Mouse (Mus musculus): Measurements from ENCODE around the gene Ccdc51. TPM values are rescaled to one million over a fixed set of nuclear protein-coding genes. Genes with fewer than 3 reads are reported as not detected.

Gene Ccdc51
- polyA plus RNA-seq, 1 experiment: 5.1 TPM

DNA sequence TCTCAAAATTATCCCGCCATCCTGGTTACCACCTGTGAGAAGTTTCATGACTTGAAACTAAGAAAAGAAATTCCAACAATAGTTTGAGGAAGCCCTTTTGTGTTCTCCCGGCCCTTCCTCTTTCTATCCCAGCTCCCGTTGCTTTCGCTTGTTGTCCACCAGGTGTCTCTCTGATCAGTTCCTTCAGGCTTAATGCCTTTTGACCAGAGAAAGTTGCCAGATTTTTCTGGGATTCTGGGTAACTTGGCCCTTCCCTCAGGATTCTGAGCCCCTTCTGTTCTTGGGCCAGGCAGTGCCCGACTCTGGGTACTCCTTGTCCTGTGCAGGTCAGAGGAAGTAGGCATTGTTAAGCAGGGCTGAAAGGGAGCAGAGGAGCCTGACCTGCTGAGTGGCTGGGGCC is 5.7 kb downstream of the Ccdc51 start:
- Histone ChIP-seq H3K36me3 (ENCODE audit: control insufficient read depth, insufficient read depth, low read length) (peaks cover 12% of the 10 kb centered on the region), H3K27ac (ENCODE audit: insufficient read depth, low read length) (no peak overlapping the region), H3K4me1 (ENCODE audit: control insufficient read depth, insufficient read depth, insufficient read length) (peaks cover 3% of the 10 kb centered on the region; the same call in 1 of the 2 replicates), H3K27me3 (ENCODE audit: control insufficient read depth, insufficient read depth, low read length) (no peaks in the 10 kb centered on the region), H3K4me3 (ENCODE audit: extremely low read depth, insufficient read depth, insufficient read length) (no peak overlapping the region)
- DNase-seq (ENCODE audit: low read depth in 1 of 2, low spot score in 2 of 2): no peak
- 47% methylated on average over 5 of the region's 5 CpGs for WGBS
- TF ChIP-seq POLR2A (IDR thresholded peaks at IDR 0.05; ENCODE audit: low read depth, low read length): no peak
- TF ChIP-seq CTCF (IDR thresholded peaks at IDR 0.05; ENCODE audit: extremely low read depth, insufficient read depth, insufficient read length, insufficient replicate concordance): no peak

DNA sequence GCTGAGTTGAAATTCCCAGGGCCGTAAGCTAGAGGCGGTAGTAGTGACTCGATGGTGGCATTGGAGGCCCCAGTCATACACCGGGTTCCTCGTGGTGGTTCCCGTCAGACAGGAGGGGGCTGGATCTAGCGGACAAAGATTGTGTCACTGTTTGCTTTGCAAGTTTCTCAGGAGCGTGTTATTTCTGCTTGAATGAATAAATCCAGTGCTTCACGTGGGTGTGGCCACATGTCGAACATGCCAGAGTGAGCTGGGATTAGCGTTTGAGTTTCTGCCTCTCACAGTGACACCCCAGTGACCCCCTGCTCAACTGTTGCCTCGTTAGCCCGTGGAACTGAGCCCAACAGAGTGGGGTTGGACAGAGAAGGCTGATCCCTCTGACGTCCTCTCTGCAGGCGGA is 8.2 kb downstream of the Ccdc51 start:
- no peak for DNase-seq (ENCODE audit: low read depth in 1 of 2, low spot score in 2 of 2)
- 92% methylated on average over 15 of the region's 15 CpGs for WGBS
- Histone ChIP-seq H3K4me3 (ENCODE audit: extremely low read depth, insufficient read depth, insufficient read length) (no peak overlapping the region), H3K27me3 (ENCODE audit: control insufficient read depth, insufficient read depth, low read length) (peaks cover under 1% of the 10 kb centered on the region), H3K27ac (ENCODE audit: insufficient read depth, low read length) (no peak overlapping the region), H3K36me3 (ENCODE audit: control insufficient read depth, insufficient read depth, low read length) (peaks cover 12% of the 10 kb centered on the region), H3K4me1 (ENCODE audit: control insufficient read depth, insufficient read depth, insufficient read length) (peaks cover 1% of the 10 kb centered on the region)
- TF ChIP-seq CTCF (IDR thresholded peaks at IDR 0.05; ENCODE audit: extremely low read depth, insufficient read depth, insufficient read length, insufficient replicate concordance) (no peak), POLR2A (IDR thresholded peaks at IDR 0.05; ENCODE audit: low read depth, low read length) (no peak)

DNA sequence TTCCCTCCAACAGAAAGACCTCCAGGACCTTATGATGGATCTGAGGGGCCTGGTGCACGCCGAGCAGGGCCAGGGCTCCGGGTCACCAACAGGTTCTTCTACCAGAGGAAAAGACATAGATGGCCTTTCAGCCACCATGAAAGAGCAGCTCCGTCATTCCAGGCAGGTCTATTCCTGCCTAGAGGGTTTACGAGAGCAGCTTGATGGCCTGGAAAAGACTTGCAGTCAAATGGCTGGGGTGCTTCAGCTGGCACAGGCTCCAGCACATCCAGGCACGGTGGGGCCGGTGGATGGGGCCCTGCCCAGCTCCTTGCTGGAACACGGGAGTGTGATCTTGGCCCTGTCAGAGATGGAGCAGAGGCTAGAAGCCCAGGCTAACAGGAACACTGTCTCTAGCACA is 9.5 kb downstream of the Ccdc51 start:
- H3K27me3 ChIP-seq (ENCODE audit: control insufficient read depth, insufficient read depth, low read length): peaks cover 4% of the 10 kb centered on the region
- H3K4me1 ChIP-seq (ENCODE audit: control insufficient read depth, insufficient read depth, insufficient read length): peaks cover 4% of the 10 kb centered on the region
- H3K4me3 ChIP-seq (ENCODE audit: extremely low read depth, insufficient read depth, insufficient read length): no peak overlapping the region
- H3K27ac ChIP-seq (ENCODE audit: insufficient read depth, low read length): no peak overlapping the region
- WGBS: 95% methylated on average over 8 of the region's 8 CpGs
- H3K36me3 ChIP-seq (ENCODE audit: control insufficient read depth, insufficient read depth, low read length): peaks cover 12% of the 10 kb centered on the region
- no peak for DNase-seq (ENCODE audit: low read depth in 1 of 2, low spot score in 2 of 2)
- TF ChIP-seq CTCF (IDR thresholded peaks at IDR 0.05; ENCODE audit: extremely low read depth, insufficient read depth, insufficient read length, insufficient replicate concordance): no peak
- no peak for TF ChIP-seq POLR2A (IDR thresholded peaks at IDR 0.05; ENCODE audit: low read depth, low read length)

DNA sequence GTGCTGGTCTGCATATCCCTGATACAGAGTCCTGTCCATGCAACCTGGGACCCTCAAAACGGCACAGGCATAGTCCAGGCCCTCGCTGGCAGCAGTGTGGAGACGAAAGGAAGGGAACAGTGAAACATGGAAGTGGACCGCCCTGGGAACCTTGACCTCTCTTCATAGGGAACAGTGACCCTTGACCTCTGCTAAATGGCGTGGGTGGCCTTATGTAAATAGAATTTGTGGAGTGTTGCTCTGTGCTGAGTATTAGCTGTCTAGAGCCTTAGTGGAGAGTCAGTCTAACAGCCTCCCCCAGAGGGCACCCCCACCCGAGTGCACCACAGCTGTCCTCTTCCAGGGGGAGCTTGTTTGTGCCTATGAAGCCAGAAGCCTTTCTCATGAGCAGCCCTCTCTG is 10.5 kb downstream of the Ccdc51 start:
- H3K27ac ChIP-seq (ENCODE audit: insufficient read depth, low read length): no peak overlapping the region
- TF ChIP-seq POLR2A (IDR thresholded peaks at IDR 0.05; ENCODE audit: low read depth, low read length) (no peak), CTCF (IDR thresholded peaks at IDR 0.05; ENCODE audit: extremely low read depth, insufficient read depth, insufficient read length, insufficient replicate concordance) (no peak)
- peaks cover 4% of the 10 kb centered on the region for H3K27me3 ChIP-seq (ENCODE audit: control insufficient read depth, insufficient read depth, low read length)
- H3K4me1 ChIP-seq (ENCODE audit: control insufficient read depth, insufficient read depth, insufficient read length): peaks cover 4% of the 10 kb centered on the region
- peaks cover 12% of the 10 kb centered on the region for H3K36me3 ChIP-seq (ENCODE audit: control insufficient read depth, insufficient read depth, low read length)
- 97% methylated on average over 6 of the region's 6 CpGs for WGBS
- H3K4me3 ChIP-seq (ENCODE audit: extremely low read depth, insufficient read depth, insufficient read length): no peak overlapping the region
- no peak for DNase-seq (ENCODE audit: low read depth in 1 of 2, low spot score in 2 of 2)

DNA sequence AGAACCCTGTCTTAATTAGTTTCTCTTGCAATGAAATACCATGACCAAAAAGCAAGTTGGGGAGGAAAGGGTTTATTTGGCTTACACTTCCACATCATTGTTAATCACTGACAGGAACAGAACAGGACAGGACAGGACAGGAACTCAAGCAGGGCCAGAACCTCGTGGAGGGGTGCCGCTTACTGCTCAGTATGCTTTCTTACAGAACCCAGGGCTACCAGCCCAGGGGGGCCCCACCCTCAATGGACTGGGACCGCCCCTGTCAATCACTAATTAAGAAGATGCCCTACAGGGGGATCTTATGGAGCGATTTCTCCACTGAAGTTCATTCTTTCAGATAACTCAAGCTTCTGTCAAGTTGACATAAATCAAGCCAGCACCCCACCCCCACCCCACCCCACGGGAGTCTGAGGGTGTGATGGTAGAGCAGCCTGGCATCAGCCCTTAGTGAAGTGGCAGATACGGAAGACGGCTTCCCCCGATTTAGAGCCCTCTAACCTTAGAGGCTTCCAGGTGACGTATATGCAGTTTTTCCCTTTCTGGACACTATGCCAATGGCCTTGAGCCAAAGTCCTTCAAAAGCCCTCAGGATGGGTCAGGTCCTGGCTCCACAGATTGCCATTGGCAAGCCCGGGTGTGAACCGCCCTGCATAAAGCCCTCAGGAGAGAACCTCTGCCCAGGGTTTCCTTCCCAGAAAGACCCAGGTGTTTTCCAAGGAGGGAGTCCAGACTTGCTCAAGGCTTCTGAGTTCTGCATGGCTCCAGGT is 11.7 kb downstream of the Ccdc51 start:
- WGBS: 54% methylated on average over 11 of the region's 11 CpGs
- Histone ChIP-seq H3K27ac (ENCODE audit: insufficient read depth, low read length) (no peak overlapping the region), H3K27me3 (ENCODE audit: control insufficient read depth, insufficient read depth, low read length) (peaks cover 4% of the 10 kb centered on the region), H3K4me1 (ENCODE audit: control insufficient read depth, insufficient read depth, insufficient read length) (peaks cover 4% of the 10 kb centered on the region), H3K4me3 (ENCODE audit: extremely low read depth, insufficient read depth, insufficient read length) (no peak overlapping the region), H3K36me3 (ENCODE audit: control insufficient read depth, insufficient read depth, low read length) (peaks cover 12% of the 10 kb centered on the region)
- TF ChIP-seq POLR2A (IDR thresholded peaks at IDR 0.05; ENCODE audit: low read depth, low read length) (no peak), CTCF (IDR thresholded peaks at IDR 0.05; ENCODE audit: extremely low read depth, insufficient read depth, insufficient read length, insufficient replicate concordance) (no peak)
- DNase-seq (ENCODE audit: low read depth in 1 of 2, low spot score in 2 of 2): no peak

DNA sequence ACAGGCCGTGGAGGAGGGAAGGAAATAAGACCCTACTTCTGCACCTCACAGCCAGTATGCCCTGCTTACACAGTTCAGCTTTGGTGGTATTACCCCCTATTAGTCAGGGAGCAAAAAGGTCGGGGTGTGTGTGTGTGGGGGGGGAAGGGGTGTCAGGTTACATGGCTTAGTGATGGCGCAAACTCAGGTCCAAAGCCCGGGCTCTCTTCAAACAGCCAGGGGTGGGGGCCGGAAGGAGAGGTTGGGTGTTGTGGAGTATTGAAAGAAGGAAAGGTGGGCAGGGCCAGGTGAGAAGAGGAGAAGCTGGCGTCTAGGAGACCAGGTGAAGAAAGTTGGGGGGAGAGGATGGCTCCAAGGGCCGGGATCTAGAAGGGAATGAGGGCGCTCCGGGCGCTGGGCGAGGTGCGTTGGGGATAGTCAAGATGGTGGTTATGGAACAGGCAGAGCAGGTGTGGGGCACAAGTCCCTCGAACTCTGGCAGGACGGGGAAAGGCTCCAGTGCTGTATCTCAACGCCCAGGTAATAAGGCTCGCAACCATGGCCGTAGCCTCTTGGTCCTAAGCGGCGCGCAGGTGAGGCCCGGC is 12.4 kb downstream of the Ccdc51 start:
- WGBS: 13% methylated on average over 21 of the region's 21 CpGs
- no peak overlapping the region for H3K27ac ChIP-seq (ENCODE audit: insufficient read depth, low read length)
- peaks cover 4% of the 10 kb centered on the region for H3K4me1 ChIP-seq (ENCODE audit: control insufficient read depth, insufficient read depth, insufficient read length)
- DNase-seq (ENCODE audit: low read depth in 1 of 2, low spot score in 2 of 2): no peak
- TF ChIP-seq POLR2A (IDR thresholded peaks at IDR 0.05; ENCODE audit: low read depth, low read length) (no peak), CTCF (IDR thresholded peaks at IDR 0.05; ENCODE audit: extremely low read depth, insufficient read depth, insufficient read length, insufficient replicate concordance) (no peak)
- peak overlapping the region; percentile 64; the same call in 1 of the 2 replicates for H3K4me3 ChIP-seq (ENCODE audit: extremely low read depth, insufficient read depth, insufficient read length)
- H3K27me3 ChIP-seq (ENCODE audit: control insufficient read depth, insufficient read depth, low read length): peaks cover 4% of the 10 kb centered on the region
- peaks cover 9% of the 10 kb centered on the region for H3K36me3 ChIP-seq (ENCODE audit: control insufficient read depth, insufficient read depth, low read length)

All from spleen, adult 2 months (tissue).